Mouse (Mus musculus) thymus, postnatal 36 days (tissue): ENCODE results near the gene Man2c1.

ENCODE experiments used
- DNase-seq, 2 experiments: peaks; one replicate each; pipeline ENCODE4 v3.0.0; 2022; ENCODE audit warnings: mixed read lengths in 2 of 2

Gene Man2c1

DNA sequence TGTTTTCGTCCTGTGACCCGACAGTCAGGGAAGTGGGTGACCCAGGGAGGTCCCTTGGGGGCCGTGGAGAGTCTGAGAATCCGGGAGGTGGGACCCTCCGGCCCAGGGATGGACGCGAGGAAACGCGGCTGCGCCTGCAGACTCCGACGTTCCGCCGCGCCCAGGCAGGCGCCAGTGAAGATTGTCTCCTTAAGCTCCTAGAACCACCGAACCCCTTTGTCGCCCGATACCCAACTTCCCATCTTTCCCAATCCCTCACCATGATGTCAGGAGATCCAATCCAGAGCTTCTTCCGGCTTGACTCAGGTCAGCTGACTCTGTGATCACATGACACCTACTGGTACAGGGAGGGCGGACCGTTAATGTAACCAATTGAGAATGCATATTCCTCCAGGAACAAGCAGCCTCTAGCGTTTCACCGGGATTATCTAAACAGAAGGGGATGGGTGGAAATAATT is 27.6 kb downstream of the Man2c1 start, which contains the start of gene Commd4:
TSS of gene Commd4 (minus strand) at position 319 of the 458 bp plus-strand sequence.
- DNase-seq, result peak; percentile 77 to 79

DNA sequence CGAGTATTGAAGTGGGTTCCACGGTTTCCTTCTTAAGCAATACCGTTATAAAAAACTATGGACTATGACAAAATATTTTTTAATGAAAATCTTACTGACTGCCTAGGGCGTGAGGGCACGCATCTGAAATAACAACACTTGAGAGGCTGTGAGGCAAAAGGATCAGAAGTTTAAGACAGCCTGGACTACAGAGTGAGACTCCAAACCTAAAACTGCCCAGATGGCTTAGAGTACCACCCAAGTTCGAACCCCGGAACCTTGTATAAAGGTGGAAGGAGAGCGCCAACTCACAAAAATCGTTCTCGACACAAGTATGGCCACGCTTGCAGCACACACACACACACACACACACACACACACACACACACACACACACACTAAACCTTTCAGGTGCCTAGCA is 28.0 kb downstream of the Man2c1 start:
- DNase-seq, result no peak

DNA sequence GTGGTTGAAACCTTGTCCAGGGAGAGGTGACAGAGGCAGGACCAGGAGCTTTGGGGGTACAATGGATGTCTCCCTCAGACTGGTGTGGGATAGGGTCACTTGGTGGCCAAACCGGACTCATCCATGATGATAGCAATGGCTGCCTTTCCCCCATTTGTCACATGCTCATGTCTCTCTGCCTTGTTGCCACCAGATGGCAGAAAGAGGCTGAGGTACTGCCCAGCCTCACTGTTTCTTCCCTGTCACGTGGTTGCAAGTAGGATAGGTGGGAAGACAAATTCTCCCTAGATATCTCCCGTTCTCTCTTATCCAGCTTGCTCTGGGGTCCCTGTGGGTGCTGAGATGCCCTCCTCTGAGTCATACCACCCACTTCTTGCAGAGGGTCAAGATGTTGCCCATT is 32.0 kb downstream of the Man2c1 start:
- DNase-seq, result no peak

DNA sequence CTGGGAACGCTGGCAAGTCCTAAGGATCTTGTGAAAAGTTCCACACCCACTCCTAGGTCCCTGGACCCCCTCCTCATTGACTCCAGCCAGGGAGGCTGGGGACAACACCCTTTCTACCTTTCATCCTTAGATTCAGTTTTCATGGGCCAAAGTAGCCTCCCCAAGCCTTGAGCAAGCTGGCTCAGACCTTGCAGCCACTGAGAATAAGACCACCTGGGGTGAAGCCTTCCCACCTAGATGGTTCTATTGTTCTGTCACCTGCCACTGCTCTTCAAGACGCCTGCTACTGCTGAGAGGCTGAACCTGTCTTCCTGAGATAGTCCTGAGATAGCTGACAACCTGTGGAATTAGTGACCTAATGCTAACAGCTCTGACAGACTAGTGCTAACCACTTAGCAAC is 32.6 kb downstream of the Man2c1 start:
- no peak for DNase-seq

DNA sequence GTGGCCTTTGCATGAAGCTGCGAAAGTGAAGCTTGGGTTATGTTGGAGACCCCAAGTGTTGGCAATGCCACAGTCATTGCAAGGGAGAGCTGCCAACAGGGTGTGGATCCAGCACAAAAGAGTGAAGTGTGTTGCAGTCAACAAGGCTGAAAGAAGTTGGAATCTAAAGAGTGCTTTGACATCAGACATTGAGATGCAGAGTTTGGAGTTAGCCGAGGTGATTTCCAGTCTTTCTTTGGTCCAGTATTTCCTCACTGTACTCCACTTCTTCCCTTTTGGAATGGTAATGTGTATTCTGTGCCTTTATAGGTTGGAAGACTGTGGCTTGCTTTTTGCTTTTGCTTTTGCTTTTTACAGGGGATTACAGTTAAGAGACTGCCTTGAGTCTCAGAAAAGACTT is 35.7 kb downstream of the Man2c1 start:
- no peak for DNase-seq

DNA sequence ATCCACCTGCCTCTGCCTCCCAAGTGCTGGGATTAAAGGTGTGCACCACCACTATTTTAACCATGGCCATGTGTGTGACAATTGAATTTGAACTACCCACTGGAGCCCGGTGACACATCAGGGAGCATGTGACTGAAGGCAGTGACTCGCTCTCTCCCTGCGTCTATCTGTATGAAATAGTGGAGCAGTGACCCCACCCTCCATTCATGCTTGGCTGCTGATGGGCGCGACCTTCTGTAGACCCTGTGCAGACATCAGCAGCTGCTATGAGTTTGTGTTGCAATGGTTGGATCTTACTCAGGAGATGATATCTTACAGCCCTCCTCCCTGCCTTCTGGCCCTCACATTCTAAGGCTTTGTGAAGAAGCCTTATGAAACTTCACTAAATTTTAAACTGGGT is 37.9 kb downstream of the Man2c1 start:
- no peak for DNase-seq
